In the genomic region with DNA sequence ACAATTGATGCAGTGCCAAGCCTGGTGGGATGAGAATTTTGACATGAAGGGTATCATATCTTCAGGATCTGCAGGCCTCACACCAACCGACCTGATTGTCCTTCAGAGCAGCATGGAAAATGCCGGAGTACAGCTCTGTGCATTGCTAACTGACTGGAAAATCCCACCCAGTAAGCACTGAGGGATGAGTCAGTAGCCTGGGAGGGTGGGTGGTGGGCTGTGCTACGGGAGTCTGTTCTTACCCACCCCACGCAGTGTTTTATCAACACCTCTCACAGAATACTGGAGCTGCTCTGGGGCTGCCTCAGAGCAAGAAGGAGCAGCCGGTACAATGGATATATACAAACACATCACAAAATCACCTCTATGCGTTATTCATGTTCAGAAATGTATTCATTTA, we compare ENCODE assay signal across 25 mouse cellular contexts.
DNase-seq lines count a peak whose midpoint lies in the region; TF ChIP-seq lines count a peak whose summit lies in the region.
"Had no signal": no experiment of that assay in that cellular context is flagged by ENCODE, and none has a peak within 500 bp of the region (broad histone marks: within the 10 kb centered on the region; RNA-seq: fewer than 3 reads in every experiment).

No protein-coding gene starts in this region.

- intact Hi-C loops in heart, postnatal 25 days (cut with DNase I) = no loop called here
- intact Hi-C loops in left cerebral cortex, postnatal 10 days (cut with DNase I) = no loop called here

- DNase-seq in heart, adult 11 months = peak; percentile 82
- no peak for DNase-seq in heart, postnatal 25 days (ENCODE audit: low spot score)
- DNase-seq in left cerebral cortex, adult 18-20 months (ENCODE audit: low spot score in 2 of 2) = peak; percentile 29 to 45
- no peak for DNase-seq in left cerebral cortex, postnatal 10 days (ENCODE audit: extremely low spot score in 1 of 2, low spot score in 2 of 2)
- peak; percentile 1 for DNase-seq in limb, embryonic 10.5 days (ENCODE audit: low spot score)
- no peak for DNase-seq in lung, postnatal 14 days
- DNase-seq: adrenal gland, postnatal 36 days; cerebellum, adult 11-12 months; cerebellum, postnatal 14 days; gastrocnemius, postnatal 36 days; kidney, adult 9 months; kidney, postnatal 14 days; lung, embryonic 14.5 days; lung, postnatal 4 days; thymus, postnatal 25 days had no signal

- H3K4me1 ChIP-seq in cortical plate, adult 2 months (ENCODE audit: control insufficient read depth, insufficient read depth, low read length) = no peaks in the 10 kb centered on the region; the same call in 1 of the 2 replicates
- peaks cover 5% of the 10 kb centered on the region for H3K4me1 ChIP-seq in limb, embryonic 10.5 days
- H3K4me1 ChIP-seq: embryonic facial prominence, embryonic 13.5 days; forebrain, embryonic 13.5 days; limb, embryonic 15.5 days; neural tube, embryonic 13.5 days had no signal

- no peaks in the 10 kb centered on the region for H3K9me3 ChIP-seq in limb, embryonic 10.5 days (replicated peaks)
- H3K9me3 ChIP-seq: embryonic facial prominence, embryonic 13.5 days; forebrain, embryonic 13.5 days; limb, embryonic 15.5 days; neural tube, embryonic 13.5 days had no signal

- no peaks in the 10 kb centered on the region for H3K27me3 ChIP-seq in limb, embryonic 10.5 days (ENCODE audit: low read depth, poor library complexity, severe bottlenecking)
- H3K27me3 ChIP-seq: embryonic facial prominence, embryonic 13.5 days; forebrain, embryonic 13.5 days; limb, embryonic 15.5 days; neural tube, embryonic 13.5 days; Patski had no signal

- no peak overlapping the region for H3K4me3 ChIP-seq in cortical plate, adult 2 months (ENCODE audit: insufficient read depth, low read length)
- no peak overlapping the region for H3K4me3 ChIP-seq in limb, embryonic 10.5 days
- H3K4me3 ChIP-seq: embryonic facial prominence, embryonic 13.5 days; erythroblast, embryonic 14.5 days; forebrain, embryonic 13.5 days; limb, embryonic 15.5 days; myocyte; neural tube, embryonic 13.5 days had no signal

- H3K36me3 ChIP-seq in limb, embryonic 10.5 days = no peaks in the 10 kb centered on the region
- H3K36me3 ChIP-seq: embryonic facial prominence, embryonic 13.5 days; limb, embryonic 15.5 days; neural tube, embryonic 13.5 days had no signal

- 0 out of 2 replicates have a peak overlapping the region, but pooled peaks have one; percentile 64 for H3K27ac ChIP-seq in cortical plate, adult 2 months (ENCODE audit: insufficient read depth, low read length)
- no peak overlapping the region for H3K27ac ChIP-seq in limb, embryonic 10.5 days
- H3K27ac ChIP-seq: embryonic facial prominence, embryonic 13.5 days; forebrain, embryonic 13.5 days; hindbrain, postnatal 0 days; limb, embryonic 15.5 days; liver, embryonic 14.5 days; neural tube, embryonic 13.5 days had no signal

- TF ChIP-seq CTCF in cortical plate, adult 2 months (IDR thresholded peaks at IDR 0.05; ENCODE audit: extremely low read depth, insufficient read depth, low read length) = no peak

- WGBS in limb, embryonic 10.5 days = 87% methylated on average over 6 of the region's 6 CpGs

- TF ChIP-seq POLR2A in cortical plate, adult 2 months (IDR thresholded peaks at IDR 0.05; ENCODE audit: extremely low read depth, insufficient read depth, low read length) = no peak

Comparison
In these comparisons a context has a peak if more than half of its experiments do, and no peak if none do; other contexts are left out.
1. DNase-seq: peak in heart, adult 11 months (single experiment), left cerebral cortex, adult 18-20 months (2 of 2) and limb, embryonic 10.5 days (single experiment); none in heart, postnatal 25 days (single experiment), left cerebral cortex, postnatal 10 days (0 of 2) and lung, postnatal 14 days (single experiment).